Mouse (Mus musculus): ENCODE data around the gene Ckap5.
A peak's percentile ranks its signal among the peaks of the same experiment; 100 is the strongest.
"Not testable (repeated sequence)": the region's sequence is repeated elsewhere in the genome, so short reads cannot be mapped to it uniquely, and the experiment has no call there.

DNA sequence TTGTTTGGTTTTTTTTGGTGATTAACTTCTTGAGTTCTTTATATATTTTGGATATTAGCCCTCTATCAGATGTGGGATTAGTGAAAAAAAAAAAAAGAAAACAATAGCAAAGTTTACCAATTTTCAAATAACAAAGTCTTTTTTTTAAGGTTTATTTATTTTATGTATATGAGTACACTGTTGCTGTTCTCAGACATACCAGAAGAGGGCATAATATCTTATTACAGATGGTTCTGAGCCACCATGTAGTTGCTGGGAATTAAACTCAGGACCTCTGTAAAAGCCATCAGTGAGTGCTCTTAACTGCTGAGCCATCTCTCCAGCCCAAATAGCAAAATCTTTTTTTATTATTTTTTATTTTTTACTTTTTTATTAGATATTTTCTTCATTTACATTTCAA is 82.8 kb downstream of the Ckap5 start:
- TF ChIP-seq CTCF (IDR thresholded peaks at IDR 0.05; ENCODE audit: low read depth): 0 out of 2 replicates have a peak, but pooled peaks have one; percentile 15
- not testable (repeated sequence) for TF ChIP-seq EP300 (optimal IDR thresholded peaks at IDR 0.05)

Data from stomach, postnatal 0 days (tissue).